Mouse (Mus musculus) liver, embryonic 11.5 days (tissue): ENCODE data around the gene Frmd6. TPM values are rescaled to one million over a fixed set of nuclear protein-coding genes. Genes with fewer than 3 reads are reported as not detected.

ENCODE experiments used
- ATAC-seq: fragments of 200-750 bp; cut with Nextera tagmentation; replicated peaks from 2 replicates; pipeline ENCODE4 v1.8.0; 2017; ENCODE audit warnings: moderate number of reproducible peaks, mild to moderate bottlenecking, moderate TSS enrichment, moderate library complexity; ENCODE audit not compliant: low FRiP score
- DNase-seq: peaks from one replicate; pipeline ENCODE4 v3.0.0-alpha.2; 2017; ENCODE audit warnings: low spot score
- H3K27ac ChIP-seq: fragments of 300-500 bp; sonication (generic); 2 replicates; pipeline ENCODE4 v1.5.1; 2014; ENCODE audit warnings: mild to moderate bottlenecking, low read depth, low read length, control low read depth
- H3K27me3 ChIP-seq: fragments of 300-500 bp; sonication (generic); replicated peaks from 2 replicates; pipeline ENCODE4 v1.6.1; 2014; ENCODE audit warnings: low read length, mixed read lengths; ENCODE audit not compliant: control insufficient read depth, insufficient read depth
- H3K36me3 ChIP-seq: fragments of 300-500 bp; sonication (generic); 2 replicates; pipeline ENCODE4 v1.6.1; 2014; ENCODE audit warnings: mild to moderate bottlenecking, low read length, moderate library complexity, mixed read lengths; ENCODE audit not compliant: control insufficient read depth, insufficient read depth
- H3K4me1 ChIP-seq: fragments of 300-500 bp; sonication (generic); replicated peaks from 2 replicates; pipeline ENCODE4 v1.6.1; 2014; ENCODE audit warnings: low read length, mixed read lengths; ENCODE audit not compliant: control insufficient read depth, insufficient read depth
- H3K4me2 ChIP-seq: fragments of 300-500 bp; sonication (generic); 2 replicates; pipeline ENCODE4 v1.6.1; 2014; ENCODE audit warnings: mild to moderate bottlenecking, control low read depth, moderate library complexity
- H3K4me3 ChIP-seq: fragments of 300-500 bp; sonication (generic); 2 replicates; pipeline ENCODE4 v1.5.1; 2014; ENCODE audit warnings: low read depth, low read length, control low read depth
- H3K9ac ChIP-seq: fragments of 300-500 bp; sonication (generic); 2 replicates; pipeline ENCODE4 v1.6.1; 2014; ENCODE audit warnings: low read depth, low read length, control low read depth
- H3K9me3 ChIP-seq: fragments of 300-500 bp; sonication (generic); 2 replicates; pipeline ENCODE4 v1.6.1; 2016; ENCODE audit warnings: low read length, inconsistent platforms, mixed read lengths; ENCODE audit not compliant: control insufficient read depth
- WGBS: fragments of 180-500 bp; shearing (Covaris S2); extraction: QIAGEN DNeasy Blood & Tissue Kit; methylation state at CpG from one replicate; pipeline ENCODE4 v1.1.7; 2014; 5-methylcytosine and 5-hydroxymethylcytosine counted together
- polyA plus RNA-seq: library from polyadenylated mRNA; unstranded; fragments of >200 nt; fragmentation: Nextera tagmentation; extraction: Ambion mirVana; gene quantifications from 2 replicates; pipeline ENCODE4 v1.2.1, GENCODE M21; 2014

The Frmd6 gene
- polyA plus RNA-seq, result 9.7 and 9.9 TPM in 2 replicates

DNA sequence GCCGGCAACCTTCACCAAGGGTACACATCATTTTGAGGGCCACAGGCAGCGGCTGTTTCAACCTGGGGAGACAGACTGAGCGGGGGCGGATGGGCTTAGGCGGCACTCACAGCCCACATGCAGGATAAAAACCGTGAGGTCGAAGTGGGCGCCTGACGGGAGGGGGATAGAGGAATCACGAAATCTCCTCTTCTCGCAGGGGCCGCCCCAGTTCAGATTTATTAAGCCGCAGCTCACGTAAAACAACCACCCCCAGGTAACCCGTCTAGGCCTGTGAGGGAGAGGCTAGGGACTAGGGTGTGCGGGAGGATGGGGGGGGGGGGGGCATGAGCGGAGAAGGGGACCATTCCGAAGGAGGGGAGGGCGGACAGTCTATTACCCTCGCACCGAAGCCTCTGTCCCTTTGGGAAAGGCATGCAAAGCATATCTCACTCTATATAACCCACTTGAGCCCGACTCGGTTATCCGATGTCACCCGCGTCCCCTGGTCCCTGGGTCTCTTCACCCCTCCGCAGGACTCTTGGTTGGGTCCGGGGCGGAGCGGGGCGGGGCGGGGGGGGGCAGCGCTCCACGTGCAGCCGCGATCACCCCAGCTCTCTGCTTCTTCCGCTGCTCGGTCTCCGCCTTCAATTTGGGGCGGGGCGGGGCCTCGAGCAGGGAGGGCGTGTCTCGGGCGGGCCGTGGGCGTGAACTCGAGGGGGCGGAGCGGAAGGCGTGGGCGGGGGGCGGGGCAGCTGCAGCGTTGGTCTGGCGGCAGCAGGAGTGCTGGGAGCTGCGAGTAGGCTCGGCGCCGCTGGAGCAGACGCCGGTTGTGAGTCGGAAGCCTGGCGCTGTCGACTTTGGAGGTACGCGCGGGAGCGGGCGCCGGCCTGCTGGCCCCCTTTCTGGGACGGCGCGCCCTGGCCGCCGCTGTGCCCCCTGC lies at the start of gene Frmd6:
Gene Frmd6, plus strand, starts transcription at position 786 of the 922 bp plus-strand sequence.
- peak; percentile 97 for DNase-seq
- Histone ChIP-seq H3K36me3 (no peaks in the 10 kb centered on the region), H3K4me1 (peaks cover 14% of the 10 kb centered on the region), H3K9me3 (no peaks in the 10 kb centered on the region), H3K27ac (peak within 1 kb of the TSS; percentile 95), H3K4me3 (peak within 1 kb of the TSS; percentile 79), H3K27me3 (no peaks in the 10 kb centered on the region), H3K4me2 (peak within 1 kb of the TSS; percentile 95), H3K9ac (peak within 1 kb of the TSS; percentile 87)
- WGBS, result under 1% methylated on average over 64 of the region's 75 CpGs
- ATAC-seq, result peak; percentile 92

DNA sequence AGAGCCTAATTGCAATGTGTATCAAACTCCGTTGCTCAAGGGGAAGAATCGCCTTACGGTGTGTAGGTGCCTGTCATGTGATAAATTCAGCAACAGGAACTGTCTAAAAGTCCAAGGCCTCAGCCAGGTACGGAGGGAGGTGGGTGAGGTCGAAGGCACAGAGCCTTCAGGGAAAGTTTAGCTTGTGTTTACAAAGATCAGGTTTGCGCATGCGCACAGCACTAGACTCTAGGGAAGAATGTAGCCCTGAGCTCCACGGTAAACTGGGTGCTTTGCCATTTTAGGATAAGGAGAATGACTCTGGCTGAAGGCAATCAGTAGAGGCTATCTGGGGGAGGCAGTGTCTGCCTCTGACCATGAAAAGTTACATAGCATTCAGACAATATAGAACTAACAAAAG lies 49.7 kb upstream of the Frmd6 start:
- no peak overlapping the region for H3K4me2 ChIP-seq
- ATAC-seq, result no peak
- no peaks in the 10 kb centered on the region for H3K27me3 ChIP-seq
- DNase-seq, result no peak
- H3K4me1 ChIP-seq, result 0 out of 2 replicates have a peak, but pooled peaks cover 3% of the 10 kb centered on the region
- WGBS, result 73% methylated on average over 8 of the region's 8 CpGs
- H3K27ac ChIP-seq, result no peak overlapping the region
- no peak overlapping the region for H3K4me3 ChIP-seq
- H3K9me3 ChIP-seq, result no peaks in the 10 kb centered on the region
- H3K36me3 ChIP-seq, result no peaks in the 10 kb centered on the region
- H3K9ac ChIP-seq, result no peak overlapping the region

DNA sequence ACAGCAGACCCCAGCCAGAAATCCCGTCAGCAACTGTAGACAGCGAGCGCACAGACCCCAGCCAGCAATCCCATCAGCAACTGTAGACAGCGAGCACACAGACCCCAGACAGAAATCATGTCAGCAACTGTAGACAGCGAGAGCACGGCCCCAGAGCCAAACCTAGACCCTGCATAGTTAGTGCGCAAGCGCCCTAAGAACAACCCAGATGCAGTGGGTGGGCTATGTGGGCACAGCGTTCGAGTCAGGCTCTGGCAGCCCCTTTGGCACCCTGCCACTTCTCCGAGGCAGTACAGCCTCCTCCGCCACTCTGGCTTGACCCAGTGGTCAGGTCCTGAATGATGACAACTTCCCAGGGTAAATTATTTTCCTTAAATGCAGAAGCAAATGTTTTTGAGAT lies 48.6 kb upstream of the Frmd6 start:
- H3K36me3 ChIP-seq, result no peaks in the 10 kb centered on the region
- no peak overlapping the region for H3K27ac ChIP-seq
- H3K9me3 ChIP-seq, result no peaks in the 10 kb centered on the region
- WGBS, result 82% methylated on average over 12 of the region's 12 CpGs
- 0 out of 2 replicates have a peak, but pooled peaks cover 3% of the 10 kb centered on the region for H3K4me1 ChIP-seq
- H3K9ac ChIP-seq, result no peak overlapping the region
- H3K4me2 ChIP-seq, result no peak overlapping the region
- H3K27me3 ChIP-seq, result no peaks in the 10 kb centered on the region
- no peak for ATAC-seq
- no peak overlapping the region for H3K4me3 ChIP-seq
- no peak for DNase-seq

DNA sequence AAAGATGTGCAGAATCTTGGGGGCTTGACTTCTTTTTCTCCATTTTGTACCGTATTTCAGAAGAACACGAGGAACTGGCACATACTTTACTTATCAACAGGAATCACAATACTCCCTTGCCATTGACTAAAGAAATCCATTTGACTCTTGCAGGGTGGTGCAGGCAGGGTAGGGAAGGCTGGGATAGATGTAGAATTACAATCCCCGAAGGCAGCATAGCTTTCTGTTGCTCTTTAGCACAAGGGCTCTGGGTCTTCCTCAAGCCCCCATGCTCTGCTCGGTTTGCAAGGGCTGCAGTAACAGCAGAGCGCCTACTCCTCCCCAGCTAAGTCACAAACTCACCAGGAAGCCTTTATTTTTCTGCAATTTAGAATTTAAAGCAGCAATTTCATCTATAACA lies 47.8 kb upstream of the Frmd6 start:
- H3K27me3 ChIP-seq, result no peaks in the 10 kb centered on the region
- 60% methylated on average over 5 of the region's 5 CpGs for WGBS
- no peak overlapping the region for H3K4me2 ChIP-seq
- 0 out of 2 replicates have a peak, but pooled peaks cover 3% of the 10 kb centered on the region for H3K4me1 ChIP-seq
- DNase-seq (no peak), ATAC-seq (no peak)
- H3K36me3 ChIP-seq, result no peaks in the 10 kb centered on the region
- H3K9me3 ChIP-seq, result no peaks in the 10 kb centered on the region
- no peak overlapping the region for H3K4me3 ChIP-seq
- H3K27ac ChIP-seq, result no peak overlapping the region
- no peak overlapping the region for H3K9ac ChIP-seq

DNA sequence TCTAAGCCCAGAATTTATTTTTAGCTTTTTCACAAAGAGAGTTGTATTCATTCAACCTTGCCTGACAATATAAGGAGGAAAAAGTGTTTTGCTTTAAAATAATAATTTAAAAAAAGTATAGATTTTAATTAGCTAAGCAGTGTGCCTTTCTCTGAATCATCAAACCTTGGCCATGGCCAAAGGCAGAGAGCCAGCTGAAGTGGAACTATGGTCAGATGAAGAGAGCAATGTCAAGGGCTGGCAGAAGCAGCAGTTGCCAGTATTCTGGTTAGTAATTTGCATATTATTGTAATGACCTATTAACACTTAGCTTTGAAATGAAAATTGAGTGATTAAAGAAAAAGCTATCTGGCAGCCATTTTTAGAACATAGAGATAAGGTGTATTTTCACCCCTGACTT lies 47.4 kb upstream of the Frmd6 start:
- no peak overlapping the region for H3K27ac ChIP-seq
- no peaks in the 10 kb centered on the region for H3K36me3 ChIP-seq
- no peak overlapping the region for H3K9ac ChIP-seq
- H3K4me3 ChIP-seq, result no peak overlapping the region
- DNase-seq, result no peak
- no peaks in the 10 kb centered on the region for H3K27me3 ChIP-seq
- no peak for ATAC-seq
- no peaks in the 10 kb centered on the region for H3K9me3 ChIP-seq
- no peak overlapping the region for H3K4me2 ChIP-seq
- H3K4me1 ChIP-seq, result 0 out of 2 replicates have a peak, but pooled peaks cover 3% of the 10 kb centered on the region

DNA sequence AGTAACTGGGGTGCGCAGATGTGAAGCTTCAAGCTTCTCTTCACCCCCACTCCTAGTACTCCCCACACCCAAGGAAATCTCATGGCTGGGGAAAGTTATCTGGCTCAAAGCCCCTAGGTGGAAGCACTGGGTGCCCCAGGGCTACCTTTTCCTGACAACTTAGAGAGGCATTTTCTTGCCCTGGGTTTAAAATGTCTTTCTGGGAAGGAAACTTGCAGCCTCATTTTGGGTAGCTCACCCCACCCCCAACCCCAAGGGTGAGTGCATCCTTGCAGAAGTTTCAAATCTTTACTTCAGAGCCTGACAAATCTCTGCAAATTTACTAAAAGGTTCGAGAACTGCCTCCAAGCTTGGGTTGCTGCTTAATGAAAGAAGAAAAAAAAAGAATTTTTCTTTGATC lies 47.0 kb upstream of the Frmd6 start:
- Histone ChIP-seq H3K4me1 (0 out of 2 replicates have a peak, but pooled peaks cover 3% of the 10 kb centered on the region), H3K4me2 (no peak overlapping the region), H3K4me3 (no peak overlapping the region), H3K9ac (no peak overlapping the region), H3K9me3 (no peaks in the 10 kb centered on the region), H3K27ac (no peak overlapping the region), H3K27me3 (no peaks in the 10 kb centered on the region), H3K36me3 (no peaks in the 10 kb centered on the region)
- ATAC-seq, result no peak
- 73% methylated on average over 2 of the region's 2 CpGs for WGBS
- no peak for DNase-seq

DNA sequence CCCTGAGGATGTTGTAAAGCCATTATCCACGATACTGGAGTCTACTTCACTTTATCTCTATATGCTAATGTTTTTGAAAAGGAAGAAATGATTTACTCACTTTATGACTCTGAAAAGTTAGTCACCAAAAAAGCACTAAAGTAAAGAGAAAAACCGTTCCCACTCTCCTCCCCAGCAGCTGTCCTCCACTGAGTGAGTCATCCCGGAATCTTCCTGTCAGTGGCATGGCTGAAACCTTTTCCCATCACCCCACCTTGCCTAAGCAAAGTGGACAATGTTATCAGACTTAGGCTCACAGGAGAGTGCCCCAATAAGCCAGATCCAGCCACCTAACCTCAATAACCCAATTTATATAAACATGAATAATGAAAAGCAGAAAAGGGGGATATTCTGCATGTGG lies 46.6 kb upstream of the Frmd6 start:
- DNase-seq (no peak), ATAC-seq (no peak)
- 0 out of 2 replicates have a peak, but pooled peaks cover 3% of the 10 kb centered on the region for H3K4me1 ChIP-seq
- H3K4me3 ChIP-seq, result no peak overlapping the region
- H3K4me2 ChIP-seq, result no peak overlapping the region
- H3K9ac ChIP-seq, result no peak overlapping the region
- no peaks in the 10 kb centered on the region for H3K9me3 ChIP-seq
- no peaks in the 10 kb centered on the region for H3K27me3 ChIP-seq
- no peak overlapping the region for H3K27ac ChIP-seq
- no peaks in the 10 kb centered on the region for H3K36me3 ChIP-seq
- 40% methylated on average over 3 of the region's 3 CpGs for WGBS

DNA sequence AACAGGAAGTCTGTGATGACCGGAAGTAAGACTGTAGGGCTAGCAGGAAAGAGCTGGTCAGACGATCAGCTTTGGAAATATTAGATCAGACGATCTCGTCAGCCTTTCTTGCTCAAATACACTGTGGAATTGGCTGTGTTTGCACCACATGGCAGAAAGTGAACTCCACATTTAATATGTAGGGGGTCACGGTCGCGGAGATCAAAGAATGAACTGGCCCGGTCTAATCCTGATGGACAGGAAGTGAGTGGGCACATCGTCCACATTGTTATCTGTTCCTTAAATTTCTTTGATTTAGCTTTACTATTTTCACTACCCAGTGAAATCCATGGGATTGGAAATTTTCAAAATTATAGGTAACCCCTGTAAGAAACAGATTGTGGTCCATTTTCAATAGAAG lies 42.3 kb upstream of the Frmd6 start:
- no peaks in the 10 kb centered on the region for H3K9me3 ChIP-seq
- no peak overlapping the region for H3K9ac ChIP-seq
- no peak for DNase-seq
- no peak overlapping the region for H3K27ac ChIP-seq
- peak overlapping the region; percentile 23 for H3K4me2 ChIP-seq
- no peak for ATAC-seq
- H3K4me1 ChIP-seq, result no peaks in the 10 kb centered on the region
- 48% methylated on average over 9 of the region's 9 CpGs for WGBS
- H3K27me3 ChIP-seq, result no peaks in the 10 kb centered on the region
- H3K36me3 ChIP-seq, result no peaks in the 10 kb centered on the region
- H3K4me3 ChIP-seq, result no peak overlapping the region
